Mouse (Mus musculus): ENCODE data around the gene Adad2. TPM values are rescaled to one million over a fixed set of nuclear protein-coding genes. Genes with fewer than 3 reads are reported as not detected.

The Adad2 gene
- polyA plus RNA-seq (2014; fragmentation: Nextera tagmentation; extraction: Ambion mirVana): 0.13 TPM in 1 of 2 replicates, not detected in the other

- 76% methylated on average over 26 of the region's 26 CpGs for WGBS
- no peak within 1 kb of the TSS for H3K9ac ChIP-seq (ENCODE audit: low read depth, low read length)
These were observed at the start of gene Adad2 for GRCm38 (mm10) chr8:119612471-119612870. Gene Adad2, plus strand, starts transcription at chr8:119612747.

GRCm38 (mm10) chr8:119563849-119564251 is 48.7 kb upstream of the Adad2 start:
- Histone ChIP-seq H3K9me3 (ENCODE audit: control insufficient read depth, low read length) (no peaks in the 10 kb centered on the region), H3K27ac (ENCODE audit: low read depth, low read length) (no peak overlapping the region), H3K4me1 (replicated peaks; ENCODE audit: control insufficient read depth, insufficient read depth, low read length) (no peaks in the 10 kb centered on the region; the same call in 1 of the 2 replicates), H3K4me3 (ENCODE audit: low read depth, low read length) (no peak overlapping the region), H3K9ac (ENCODE audit: low read depth, low read length) (no peak overlapping the region), H3K27me3 (ENCODE audit: control insufficient read depth, insufficient read depth, low read length) (no peaks in the 10 kb centered on the region), H3K4me2 (replicated peaks; ENCODE audit: low read depth, low read length) (no peak overlapping the region), H3K36me3 (ENCODE audit: control insufficient read depth, insufficient read depth, low read length) (0 out of 2 replicates have a peak, but pooled peaks cover 6% of the 10 kb centered on the region)
- ATAC-seq (ENCODE audit: low FRiP score) (no peak), DNase-seq (ENCODE audit: low spot score) (no peak)
- WGBS: 95% methylated on average over 14 of the region's 14 CpGs

More at GRCm38 (mm10) chr8:119612471-119612870, at the start of gene Adad2:
- no peak within 1 kb of the TSS for H3K27ac ChIP-seq (ENCODE audit: low read depth, low read length)
- H3K27me3 ChIP-seq (ENCODE audit: control insufficient read depth, insufficient read depth, low read length): no peaks in the 10 kb centered on the region; the same call in 1 of the 2 replicates
- ATAC-seq (ENCODE audit: low FRiP score) (no peak), DNase-seq (ENCODE audit: low spot score) (no peak)
- no peak within 1 kb of the TSS for H3K4me2 ChIP-seq (replicated peaks; ENCODE audit: low read depth, low read length)
- H3K36me3 ChIP-seq (ENCODE audit: control insufficient read depth, insufficient read depth, low read length): no peaks in the 10 kb centered on the region
- no peaks in the 10 kb centered on the region for H3K9me3 ChIP-seq (ENCODE audit: control insufficient read depth, low read length)
- H3K4me1 ChIP-seq (replicated peaks; ENCODE audit: control insufficient read depth, insufficient read depth, low read length): no peaks in the 10 kb centered on the region
- H3K4me3 ChIP-seq (ENCODE audit: low read depth, low read length): no peak within 1 kb of the TSS

- 79% methylated on average over 11 of the region's 11 CpGs for WGBS
- H3K9ac ChIP-seq (ENCODE audit: low read depth, low read length): no peak overlapping the region
- H3K4me2 ChIP-seq (replicated peaks; ENCODE audit: low read depth, low read length): no peak overlapping the region
- H3K36me3 ChIP-seq (ENCODE audit: control insufficient read depth, insufficient read depth, low read length): 0 out of 2 replicates have a peak, but pooled peaks cover 6% of the 10 kb centered on the region
- no peak overlapping the region for H3K4me3 ChIP-seq (ENCODE audit: low read depth, low read length)
- no peak overlapping the region for H3K27ac ChIP-seq (ENCODE audit: low read depth, low read length)
- no peaks in the 10 kb centered on the region for H3K9me3 ChIP-seq (ENCODE audit: control insufficient read depth, low read length)
- no peak for DNase-seq (ENCODE audit: low spot score)
- H3K27me3 ChIP-seq (ENCODE audit: control insufficient read depth, insufficient read depth, low read length): no peaks in the 10 kb centered on the region
- no peaks in the 10 kb centered on the region for H3K4me1 ChIP-seq (replicated peaks; ENCODE audit: control insufficient read depth, insufficient read depth, low read length)
- ATAC-seq (ENCODE audit: low FRiP score): no peak
These were observed 46.2 kb upstream of the Adad2 start for GRCm38 (mm10) chr8:119566367-119566766.

GRCm38 (mm10) chr8:119568251-119568650 is 44.3 kb upstream of the Adad2 start:
- Histone ChIP-seq H3K27ac (ENCODE audit: low read depth, low read length) (no peak overlapping the region), H3K4me3 (ENCODE audit: low read depth, low read length) (no peak overlapping the region), H3K27me3 (ENCODE audit: control insufficient read depth, insufficient read depth, low read length) (no peaks in the 10 kb centered on the region), H3K36me3 (ENCODE audit: control insufficient read depth, insufficient read depth, low read length) (0 out of 2 replicates have a peak, but pooled peaks cover 5% of the 10 kb centered on the region), H3K4me2 (replicated peaks; ENCODE audit: low read depth, low read length) (no peak overlapping the region), H3K4me1 (replicated peaks; ENCODE audit: control insufficient read depth, insufficient read depth, low read length) (no peaks in the 10 kb centered on the region), H3K9ac (ENCODE audit: low read depth, low read length) (no peak overlapping the region), H3K9me3 (ENCODE audit: control insufficient read depth, low read length) (no peaks in the 10 kb centered on the region)
- 91% methylated on average over 9 of the region's 9 CpGs for WGBS
- no peak for DNase-seq (ENCODE audit: low spot score)
- no peak for ATAC-seq (ENCODE audit: low FRiP score)

GRCm38 (mm10) chr8:119568951-119569350 is 43.6 kb upstream of the Adad2 start:
- Histone ChIP-seq H3K27ac (ENCODE audit: low read depth, low read length) (no peak overlapping the region), H3K36me3 (ENCODE audit: control insufficient read depth, insufficient read depth, low read length) (0 out of 2 replicates have a peak, but pooled peaks cover 2% of the 10 kb centered on the region), H3K9ac (ENCODE audit: low read depth, low read length) (no peak overlapping the region), H3K4me1 (replicated peaks; ENCODE audit: control insufficient read depth, insufficient read depth, low read length) (no peaks in the 10 kb centered on the region; the same call in 1 of the 2 replicates), H3K4me2 (replicated peaks; ENCODE audit: low read depth, low read length) (no peak overlapping the region), H3K9me3 (ENCODE audit: control insufficient read depth, low read length) (no peaks in the 10 kb centered on the region), H3K27me3 (ENCODE audit: control insufficient read depth, insufficient read depth, low read length) (no peaks in the 10 kb centered on the region), H3K4me3 (ENCODE audit: low read depth, low read length) (no peak overlapping the region)
- DNase-seq (ENCODE audit: low spot score): no peak
- WGBS: 60% methylated on average over 7 of the region's 7 CpGs
- ATAC-seq (ENCODE audit: low FRiP score): no peak

- no peaks in the 10 kb centered on the region; the same call in 1 of the 2 replicates for H3K4me1 ChIP-seq (replicated peaks; ENCODE audit: control insufficient read depth, insufficient read depth, low read length)
- H3K4me3 ChIP-seq (ENCODE audit: low read depth, low read length): no peak overlapping the region
- no peak overlapping the region for H3K27ac ChIP-seq (ENCODE audit: low read depth, low read length)
- no peaks in the 10 kb centered on the region for H3K27me3 ChIP-seq (ENCODE audit: control insufficient read depth, insufficient read depth, low read length)
- H3K9ac ChIP-seq (ENCODE audit: low read depth, low read length): no peak overlapping the region
- DNase-seq (ENCODE audit: low spot score): no peak
- no peak overlapping the region for H3K4me2 ChIP-seq (replicated peaks; ENCODE audit: low read depth, low read length)
- no peaks in the 10 kb centered on the region for H3K9me3 ChIP-seq (ENCODE audit: control insufficient read depth, low read length)
- 32% methylated on average over 4 of the region's 4 CpGs for WGBS
- ATAC-seq (ENCODE audit: low FRiP score): no peak
- 0 out of 2 replicates have a peak, but pooled peaks cover 2% of the 10 kb centered on the region for H3K36me3 ChIP-seq (ENCODE audit: control insufficient read depth, insufficient read depth, low read length)
These were observed 42.7 kb upstream of the Adad2 start for GRCm38 (mm10) chr8:119569881-119570280.

GRCm38 (mm10) chr8:119571135-119571534 is 41.4 kb upstream of the Adad2 start:
- no peak overlapping the region for H3K27ac ChIP-seq (ENCODE audit: low read depth, low read length)
- no peak overlapping the region for H3K9ac ChIP-seq (ENCODE audit: low read depth, low read length)
- H3K4me1 ChIP-seq (replicated peaks; ENCODE audit: control insufficient read depth, insufficient read depth, low read length): no peaks in the 10 kb centered on the region; the same call in 1 of the 2 replicates
- no peak for ATAC-seq (ENCODE audit: low FRiP score)
- DNase-seq (ENCODE audit: low spot score): no peak
- no peak overlapping the region for H3K4me2 ChIP-seq (replicated peaks; ENCODE audit: low read depth, low read length)
- no peaks in the 10 kb centered on the region for H3K9me3 ChIP-seq (ENCODE audit: control insufficient read depth, low read length)
- H3K27me3 ChIP-seq (ENCODE audit: control insufficient read depth, insufficient read depth, low read length): no peaks in the 10 kb centered on the region; the same call in 1 of the 2 replicates
- 91% methylated on average over 6 of the region's 6 CpGs for WGBS
- H3K4me3 ChIP-seq (ENCODE audit: low read depth, low read length): no peak overlapping the region
- no peaks in the 10 kb centered on the region for H3K36me3 ChIP-seq (ENCODE audit: control insufficient read depth, insufficient read depth, low read length)

GRCm38 (mm10) chr8:119572411-119572810 is 40.1 kb upstream of the Adad2 start:
- H3K4me1 ChIP-seq (replicated peaks; ENCODE audit: control insufficient read depth, insufficient read depth, low read length): no peaks in the 10 kb centered on the region; the same call in 1 of the 2 replicates
- ATAC-seq (ENCODE audit: low FRiP score) (no peak), DNase-seq (ENCODE audit: low spot score) (no peak)
- no peak overlapping the region for H3K9ac ChIP-seq (ENCODE audit: low read depth, low read length)
- no peaks in the 10 kb centered on the region for H3K9me3 ChIP-seq (ENCODE audit: control insufficient read depth, low read length)
- no peak overlapping the region for H3K4me3 ChIP-seq (ENCODE audit: low read depth, low read length)
- 95% methylated on average over 4 of the region's 4 CpGs for WGBS
- no peaks in the 10 kb centered on the region for H3K36me3 ChIP-seq (ENCODE audit: control insufficient read depth, insufficient read depth, low read length)
- H3K27ac ChIP-seq (ENCODE audit: low read depth, low read length): no peak overlapping the region
- peaks cover 2% of the 10 kb centered on the region; the same call in 1 of the 2 replicates for H3K27me3 ChIP-seq (ENCODE audit: control insufficient read depth, insufficient read depth, low read length)
- no peak overlapping the region for H3K4me2 ChIP-seq (replicated peaks; ENCODE audit: low read depth, low read length)

All from hindbrain, embryonic 11.5 days (tissue).